18 mouse cellular contexts compared by ENCODE assay signal in genomic region chr7:29861660-29862059, GRCm38 (mm10). TPM values are rescaled to one million over a fixed set of nuclear protein-coding genes. Genes with fewer than 3 reads are reported as not detected.
DNase-seq lines count a peak whose midpoint lies in the region; ATAC-seq and TF ChIP-seq lines count a peak whose summit lies in the region.
"Had no signal": no experiment of that assay in that cellular context is flagged by ENCODE, and none has a peak within 500 bp of the region (broad histone marks: within the 10 kb centered on the region; RNA-seq: fewer than 3 reads in every experiment).

No protein-coding gene starts in this region.

- no peak for DNase-seq in hindbrain, postnatal 0 days (ENCODE audit: low spot score)
- DNase-seq in 3134 (ENCODE audit: extremely low read depth, insufficient read length, low spot score) (peak; percentile 15), CH12.LX (ENCODE audit: extremely low read depth) (peak; percentile 14), ZHBTc4 (ENCODE audit: low read depth, low spot score) (peak; percentile 84)
- DNase-seq in right cerebral cortex, postnatal 14 days, result no peak
- no peak for DNase-seq in spleen, postnatal 10 days (ENCODE audit: low spot score in 2 of 2)
- DNase-seq: cerebellum, adult 8-10 months; spleen, adult 18-20 months had no signal

- no peak for TF ChIP-seq POLR2A in CH12.LX (IDR thresholded peaks at IDR 0.05; ENCODE audit: low read depth, low read length)

- TF ChIP-seq RAD21 in CH12.LX (IDR thresholded peaks at IDR 0.05; ENCODE audit: low read depth, low read length), result peak; percentile 20

- peak; percentile 38 for TF ChIP-seq CTCF in hindbrain, postnatal 0 days (IDR thresholded peaks at IDR 0.05; ENCODE audit: low read depth)
- peak in 1 of 2 experiments; percentile 46; a peak in 2 of 4 replicates for TF ChIP-seq CTCF in CH12.LX (conservative IDR thresholded peaks at IDR 0.05 in 1 of 2, IDR thresholded peaks at IDR 0.05 in 1 of 2; ENCODE audit: low read depth in 2 of 2, low read length in 2 of 2)

- 89% methylated on average over 7 of the region's 7 CpGs for WGBS in hindbrain, postnatal 0 days
- 89% methylated on average over 7 of the region's 7 CpGs for WGBS in hindbrain, embryonic 16.5 days

- ATAC-seq in hindbrain, postnatal 0 days, result no peak
- no peak for ATAC-seq in hindbrain, embryonic 16.5 days
- no peak for ATAC-seq in activated CD4-positive, CD25-positive, alpha-beta regulatory T cell, adult 4 months

- H3K4me3 ChIP-seq in hindbrain, postnatal 0 days (ENCODE audit: low read length), result no peak overlapping the region
- H3K4me3 ChIP-seq in hindbrain, embryonic 16.5 days (ENCODE audit: low read length), result no peak overlapping the region
- no peak overlapping the region for H3K4me3 ChIP-seq in CH12.LX (replicated peaks in 1 of 3; ENCODE audit: low read depth in 2 of 3, low read length in 2 of 3, poor library complexity in 1 of 3)
- H3K4me3 ChIP-seq: embryonic facial prominence, embryonic 12.5 days; forebrain, embryonic 12.5 days; heart, embryonic 12.5 days; hindbrain, embryonic 12.5 days; kidney, embryonic 15.5 days; limb, embryonic 12.5 days; lung, embryonic 15.5 days had no signal

- H3K9me3 ChIP-seq in hindbrain, postnatal 0 days (ENCODE audit: low read length), result no peaks in the 10 kb centered on the region
- H3K9me3 ChIP-seq in hindbrain, embryonic 16.5 days (ENCODE audit: control insufficient read depth, low read length), result peaks cover 2% of the 10 kb centered on the region; the same call in 1 of the 2 replicates
- peaks cover 8% of the 10 kb centered on the region for H3K9me3 ChIP-seq in CH12.LX (replicated peaks; ENCODE audit: low read length)
- H3K9me3 ChIP-seq: embryonic facial prominence, embryonic 12.5 days; forebrain, embryonic 12.5 days; hindbrain, embryonic 12.5 days; kidney, embryonic 15.5 days; limb, embryonic 12.5 days; lung, embryonic 15.5 days had no signal

- no peak overlapping the region for H3K27ac ChIP-seq in hindbrain, postnatal 0 days
- H3K27ac ChIP-seq in hindbrain, embryonic 16.5 days (ENCODE audit: low read depth, low read length), result no peak overlapping the region
- H3K27ac ChIP-seq in CH12.LX (ENCODE audit: insufficient read depth, low read depth), result no peak overlapping the region
- H3K27ac ChIP-seq: embryonic facial prominence, embryonic 12.5 days; forebrain, embryonic 12.5 days; hindbrain, embryonic 12.5 days; kidney, embryonic 15.5 days; limb, embryonic 12.5 days; lung, embryonic 15.5 days had no signal

- no peak overlapping the region for H3K9ac ChIP-seq in hindbrain, postnatal 0 days (replicated peaks; ENCODE audit: low read length)
- H3K9ac ChIP-seq in hindbrain, embryonic 16.5 days (ENCODE audit: low read depth, low read length), result no peak overlapping the region
- no peak overlapping the region for H3K9ac ChIP-seq in CH12.LX (ENCODE audit: insufficient read depth, low read depth)
- H3K9ac ChIP-seq: embryonic facial prominence, embryonic 12.5 days; forebrain, embryonic 12.5 days; heart, embryonic 12.5 days; hindbrain, embryonic 12.5 days; kidney, embryonic 15.5 days; limb, embryonic 12.5 days; lung, embryonic 15.5 days had no signal

- in situ Hi-C loops in CH12.LX (cut with MboI; ENCODE audit: low pct_ligation_motif_present, low pct_unique_long_range_greater_than_20kb, low sequenced_read_pairs), result no loop called here

- TF ChIP-seq EP300 in CH12.LX (IDR thresholded peaks at IDR 0.05; ENCODE audit: low read length), result no peak

- H3K4me1 ChIP-seq in hindbrain, postnatal 0 days (ENCODE audit: insufficient read depth, low read length), result peaks cover 8% of the 10 kb centered on the region
- H3K4me1 ChIP-seq in hindbrain, embryonic 16.5 days (ENCODE audit: control insufficient read depth, insufficient read depth, low read depth, low read length), result peaks cover 6% of the 10 kb centered on the region
- peaks cover 0 to 16% of the 10 kb centered on the region in 2 experiments; a peak in 2 of 4 replicates for H3K4me1 ChIP-seq in CH12.LX (ENCODE audit: control insufficient read depth in 1 of 2, insufficient read depth in 2 of 2)

- H3K4me2 ChIP-seq in hindbrain, postnatal 0 days (ENCODE audit: low read depth, low read length), result no peak overlapping the region
- H3K4me2 ChIP-seq in hindbrain, embryonic 16.5 days (ENCODE audit: low read length), result no peak overlapping the region
- no peak overlapping the region for H3K4me2 ChIP-seq in CH12.LX (ENCODE audit: insufficient read depth, low read depth, poor library complexity, severe bottlenecking)
- H3K4me2 ChIP-seq: embryonic facial prominence, embryonic 12.5 days; forebrain, embryonic 12.5 days; heart, embryonic 12.5 days; hindbrain, embryonic 12.5 days; kidney, embryonic 15.5 days; limb, embryonic 12.5 days; lung, embryonic 15.5 days; midbrain, embryonic 11.5 days had no signal

- no peaks in the 10 kb centered on the region for H3K27me3 ChIP-seq in hindbrain, postnatal 0 days (ENCODE audit: insufficient read depth, low read length)
- no peaks in the 10 kb centered on the region for H3K27me3 ChIP-seq in hindbrain, embryonic 16.5 days (replicated peaks; ENCODE audit: control insufficient read depth, insufficient read depth, low read length)
- H3K27me3 ChIP-seq in CH12.LX (replicated peaks), result no peaks in the 10 kb centered on the region
- H3K27me3 ChIP-seq: embryonic facial prominence, embryonic 12.5 days; forebrain, embryonic 12.5 days; heart, embryonic 12.5 days; hindbrain, embryonic 12.5 days; kidney, embryonic 15.5 days; limb, embryonic 12.5 days; lung, embryonic 15.5 days had no signal

- H3K36me3 ChIP-seq in hindbrain, postnatal 0 days (ENCODE audit: insufficient read depth, low read length), result no peaks in the 10 kb centered on the region
- H3K36me3 ChIP-seq in hindbrain, embryonic 16.5 days (ENCODE audit: control insufficient read depth, insufficient read depth, low read length), result 0 out of 2 replicates have a peak, but pooled peaks cover 3% of the 10 kb centered on the region
- peaks cover 2 to 14% of the 10 kb centered on the region in 2 experiments for H3K36me3 ChIP-seq in CH12.LX (replicated peaks in 1 of 2; ENCODE audit: control insufficient read depth in 1 of 2, insufficient read depth in 1 of 2, low read length in 1 of 2)
- H3K36me3 ChIP-seq: lung, embryonic 15.5 days had no signal

- H3K79me2 ChIP-seq in CH12.LX (replicated peaks; ENCODE audit: control insufficient read depth, extremely low read depth, insufficient read depth, poor library complexity, severe bottlenecking), result no peaks in the 10 kb centered on the region

- dilution Hi-C loops in CH12.LX (cut with MboI; ENCODE audit: extremely low pct_ligation_motif_present, extremely low pct_unique_long_range_greater_than_20kb, low sequenced_read_pairs), result no loop called here

TF ChIP-seq in CH12.LX, 34 proteins besides CTCF, POLR2A, EP300 and RAD21:
- TF ChIP-seq TCF12 (IDR thresholded peaks at IDR 0.05; ENCODE audit: low read depth, low read length), result no peak

RNA-seq across cellular contexts. Expression of gene Zfp420, which starts 1.9 kb away (rescaled TPM):
- 14.7 and 17.8 TPM in 2 replicates for total RNA-seq in hindbrain, postnatal 0 days (2014; rRNA removed)
- polyA plus RNA-seq in hindbrain, postnatal 0 days (2015; fragmentation: Nextera tagmentation; extraction: Ambion mirVana), result 12.1 and 14.0 TPM in 2 replicates
- polyA plus RNA-seq in hindbrain, embryonic 16.5 days (2015; fragmentation: Nextera tagmentation; extraction: Ambion mirVana), result 20.1 and 20.9 TPM in 2 replicates
- total RNA-seq in CH12.LX (2012; rRNA removed) (2.9 and 3.3 TPM in 2 replicates), CH12.LX (2014; rRNA removed) (4.6 and 4.8 TPM in 2 replicates)
- polyA plus RNA-seq in CH12.LX (2012; ENCODE audit: insufficient read length, low read depth), result 2.5 and 2.9 TPM in 2 replicates
- polyA plus RNA-seq in activated CD4-positive, CD25-positive, alpha-beta regulatory T cell, adult 4 months (2017; shearing (Covaris generic)), result 1 to 10 TPM; 4.6 to 5.2 TPM

RNA-seq across cellular contexts. Expression of gene Zfp940, which starts 8.2 kb away (rescaled TPM):
- total RNA-seq in hindbrain, postnatal 0 days (2014; rRNA removed), result 5.3 and 7.4 TPM in 2 replicates
- polyA plus RNA-seq in hindbrain, postnatal 0 days (2015; fragmentation: Nextera tagmentation; extraction: Ambion mirVana), result 8.6 and 10.3 TPM in 2 replicates
- polyA plus RNA-seq in hindbrain, embryonic 16.5 days (2015; fragmentation: Nextera tagmentation; extraction: Ambion mirVana), result 13.3 and 15.1 TPM in 2 replicates
- 10.9 and 12.6 TPM in 2 replicates for total RNA-seq in CH12.LX (2012; rRNA removed)
- 16.5 and 19.7 TPM in 2 replicates for total RNA-seq in CH12.LX (2014; rRNA removed)
- 13.3 and 16.3 TPM in 2 replicates for polyA plus RNA-seq in CH12.LX (2012; ENCODE audit: insufficient read length, low read depth)
- 1 to 10 TPM; 5.3 to 7.4 TPM for polyA plus RNA-seq in activated CD4-positive, CD25-positive, alpha-beta regulatory T cell, adult 4 months (2017; shearing (Covaris generic))

RNA-seq across cellular contexts. Expression of gene Zfp27, which starts 44.7 kb away (rescaled TPM):
- total RNA-seq in hindbrain, postnatal 0 days (2014; rRNA removed), result 16.1 and 16.8 TPM in 2 replicates
- 6.9 and 7.8 TPM in 2 replicates for polyA plus RNA-seq in hindbrain, postnatal 0 days (2015; fragmentation: Nextera tagmentation; extraction: Ambion mirVana)
- 12.9 and 14.2 TPM in 2 replicates for polyA plus RNA-seq in hindbrain, embryonic 16.5 days (2015; fragmentation: Nextera tagmentation; extraction: Ambion mirVana)
- total RNA-seq in CH12.LX (2012; rRNA removed), result 8.4 and 9.1 TPM in 2 replicates
- total RNA-seq in CH12.LX (2014; rRNA removed), result 9.0 and 9.1 TPM in 2 replicates
- polyA plus RNA-seq in CH12.LX (2012; ENCODE audit: insufficient read length, low read depth), result 8.6 and 9.7 TPM in 2 replicates
- 1 to 10 TPM; 6.5 to 6.6 TPM for polyA plus RNA-seq in activated CD4-positive, CD25-positive, alpha-beta regulatory T cell, adult 4 months (2017; shearing (Covaris generic))

RNA-seq across cellular contexts. Expression of gene Zfp790, which starts 45.7 kb away (rescaled TPM):
- 6.2 and 6.4 TPM in 2 replicates for total RNA-seq in hindbrain, postnatal 0 days (2014; rRNA removed)
- 8.8 and 10.2 TPM in 2 replicates for polyA plus RNA-seq in hindbrain, postnatal 0 days (2015; fragmentation: Nextera tagmentation; extraction: Ambion mirVana)
- polyA plus RNA-seq in hindbrain, embryonic 16.5 days (2015; fragmentation: Nextera tagmentation; extraction: Ambion mirVana), result 23.0 and 25.9 TPM in 2 replicates
- total RNA-seq in CH12.LX (2012; rRNA removed) (7.6 and 7.8 TPM in 2 replicates), CH12.LX (2014; rRNA removed) (4.1 and 5.8 TPM in 2 replicates)
- polyA plus RNA-seq in CH12.LX (2012; ENCODE audit: insufficient read length, low read depth), result 4.4 and 4.6 TPM in 2 replicates
- polyA plus RNA-seq in activated CD4-positive, CD25-positive, alpha-beta regulatory T cell, adult 4 months (2017; shearing (Covaris generic)), result 10 to 100 TPM; 12.7 to 17.4 TPM

RNA-seq across cellular contexts. Expression of gene Zfp383, which starts 46.4 kb away (rescaled TPM):
- 5.8 and 6.6 TPM in 2 replicates for total RNA-seq in hindbrain, postnatal 0 days (2014; rRNA removed)
- 4.1 and 4.8 TPM in 2 replicates for polyA plus RNA-seq in hindbrain, postnatal 0 days (2015; fragmentation: Nextera tagmentation; extraction: Ambion mirVana)
- 5.1 and 5.4 TPM in 2 replicates for polyA plus RNA-seq in hindbrain, embryonic 16.5 days (2015; fragmentation: Nextera tagmentation; extraction: Ambion mirVana)
- 3.4 and 3.5 TPM in 2 replicates for total RNA-seq in CH12.LX (2012; rRNA removed)
- total RNA-seq in CH12.LX (2014; rRNA removed), result 3.4 and 3.9 TPM in 2 replicates
- 2.7 and 3.1 TPM in 2 replicates for polyA plus RNA-seq in CH12.LX (2012; ENCODE audit: insufficient read length, low read depth)
- polyA plus RNA-seq in activated CD4-positive, CD25-positive, alpha-beta regulatory T cell, adult 4 months (2017; shearing (Covaris generic)), result 1 to 10 TPM in 1 of 2 experiments, under 1 TPM in 1; 0.64 to 1.2 TPM

Comparison
In these comparisons a context has a peak if more than half of its experiments do, and no peak if none do; other contexts are left out.
1. DNase-seq: peak in 3134 (single experiment), CH12.LX (single experiment) and ZHBTc4 (single experiment); none in hindbrain, postnatal 0 days (single experiment), right cerebral cortex, postnatal 14 days (single experiment) and spleen, postnatal 10 days (0 of 2).